Mouse (Mus musculus): ENCODE measurements around the gene Txndc9. TPM values are rescaled to one million over a fixed set of nuclear protein-coding genes. Genes with fewer than 3 reads are reported as not detected.

Gene Txndc9
- polyA plus RNA-seq (2012; ENCODE audit: low replicate concordance): 1.3 and 4.9 TPM in 2 replicates

GRCm38 (mm10) chr1:37997867-37998266 is at the start of gene Txndc9, which contains the start of gene Eif5b:
Gene Txndc9, minus strand, starts transcription at chr1:37997893.
Gene Eif5b, plus strand, starts transcription at chr1:37998010.

GRCm38 (mm10) chr1:37957659-37958058 is 40.0 kb downstream of the Txndc9 start, which contains the start of gene Lyg1:
Gene Lyg1, minus strand, starts transcription at chr1:37957759.

Other genes with a start within 250 kb of the Txndc9 start
- 0.11 and 0.65 TPM in 2 replicates for gene Tsga10, start 131.5 kb downstream of the Txndc9 start, polyA plus RNA-seq (2012; ENCODE audit: low replicate concordance)
- 0.29 and 0.51 TPM in 2 replicates for gene Lipt1, start 126.2 kb downstream of the Txndc9 start, polyA plus RNA-seq (2012; ENCODE audit: low replicate concordance)
- gene Mitd1, start 107.5 kb downstream of the Txndc9 start, polyA plus RNA-seq (2012; ENCODE audit: low replicate concordance): 1.6 and 5.1 TPM in 2 replicates
- 5.9 and 27.6 TPM in 2 replicates for gene Mrpl30, start 107.4 kb downstream of the Txndc9 start, polyA plus RNA-seq (2012; ENCODE audit: low replicate concordance)
- not detected in 2 replicates for gene Lyg2, start 81.4 kb downstream of the Txndc9 start, polyA plus RNA-seq (2012; ENCODE audit: low replicate concordance)
- gene Lyg1, start 40.1 kb downstream of the Txndc9 start, polyA plus RNA-seq (2012; ENCODE audit: low replicate concordance): not detected in 2 replicates
- 22.5 and 26.8 TPM in 2 replicates for gene Eif5b, start 117 bp upstream of the Txndc9 start, polyA plus RNA-seq (2012; ENCODE audit: low replicate concordance)
- 6.3 and 9.0 TPM in 2 replicates for gene Rev1, start 131.9 kb upstream of the Txndc9 start, polyA plus RNA-seq (2012; ENCODE audit: low replicate concordance)

Measured in hematopoietic multipotent progenitor cell, adult 10-12 weeks (in vitro differentiated cells).